Mouse (Mus musculus) lung, embryonic 15.5 days (tissue): Measurements from ENCODE around the gene Ofd1. TPM values are rescaled to one million over a fixed set of nuclear protein-coding genes. Genes with fewer than 3 reads are reported as not detected.
A peak's percentile ranks its signal among the peaks of the same experiment; 100 is the strongest.

Experiments
- ATAC-seq: fragments of 200-750 bp; cut with Nextera tagmentation; 2 replicates; pipeline ENCODE4 v1.8.0; 2017; ENCODE audit warnings: moderate number of reproducible peaks, borderline replicate concordance; ENCODE audit not compliant: low FRiP score, low TSS enrichment; ENCODE audit errors: extremely low read depth
- H3K27ac ChIP-seq: fragments of 300-500 bp; sonication (generic); 2 replicates; pipeline ENCODE4 v1.5.1; 2015; ENCODE audit warnings: moderate library complexity, mild to moderate bottlenecking, inconsistent platforms
- H3K27me3 ChIP-seq: fragments of 300-500 bp; sonication (generic); 2 replicates; pipeline ENCODE4 v1.6.1; 2015; ENCODE audit warnings: inconsistent platforms
- H3K36me3 ChIP-seq: fragments of 300-500 bp; sonication (generic); 2 replicates; pipeline ENCODE4 v1.6.1; 2015; ENCODE audit warnings: inconsistent platforms
- H3K4me1 ChIP-seq: fragments of 300-500 bp; sonication (generic); 2 replicates; pipeline ENCODE4 v1.6.1; 2015; ENCODE audit warnings: inconsistent platforms
- H3K4me2 ChIP-seq: fragments of 300-500 bp; sonication (generic); 2 replicates; pipeline ENCODE4 v1.6.1; 2015; ENCODE audit warnings: inconsistent platforms, mild to moderate bottlenecking, moderate library complexity
- H3K4me3 ChIP-seq: fragments of 300-500 bp; sonication (generic); 2 replicates; pipeline ENCODE4 v1.5.1; 2015; ENCODE audit warnings: mild to moderate bottlenecking, inconsistent platforms
- H3K9ac ChIP-seq: fragments of 300-500 bp; sonication (generic); 2 replicates; pipeline ENCODE4 v1.6.1; 2015; ENCODE audit warnings: inconsistent platforms
- H3K9me3 ChIP-seq: fragments of 300-500 bp; sonication (generic); 2 replicates; pipeline ENCODE4 v1.6.1; 2016; ENCODE audit warnings: inconsistent platforms
- WGBS: fragments of 180-500 bp; shearing (Covaris S2); methylation state at CpG from one replicate; pipeline ENCODE4 v1.1.7; 2015; 5-methylcytosine and 5-hydroxymethylcytosine counted together
- polyA plus RNA-seq: library from polyadenylated mRNA; unstranded; fragments of >200 nt; fragmentation: Nextera tagmentation; extraction: Ambion mirVana; gene quantifications from 2 replicates; pipeline ENCODE4 v1.2.1, GENCODE M21; 2015

Ofd1 gene
- polyA plus RNA-seq, 1 experiment from 2014 or later = 7.3 TPM

- no peaks in the 10 kb centered on the region for H3K4me1 ChIP-seq
- no peak overlapping the region for H3K9ac ChIP-seq
- no peaks in the 10 kb centered on the region for H3K27me3 ChIP-seq
- H3K36me3 ChIP-seq = 0 out of 2 replicates have a peak, but pooled peaks cover 4% of the 10 kb centered on the region
- WGBS = 85% methylated on average over 2 of the region's 2 CpGs
- H3K27ac ChIP-seq = no peak overlapping the region
- no peaks in the 10 kb centered on the region for H3K9me3 ChIP-seq
- no peak for ATAC-seq
- H3K4me3 ChIP-seq = no peak overlapping the region
- H3K4me2 ChIP-seq = no peak overlapping the region
Observed at GRCm38 (mm10) chrX:166434812-166435211, 5.7 kb downstream of the Ofd1 start.

GRCm38 (mm10) chrX:166416196-166416595, 24.3 kb downstream of the Ofd1 start:
- no peak for ATAC-seq
- H3K27me3 ChIP-seq = 0 out of 2 replicates have a peak, but pooled peaks cover 3% of the 10 kb centered on the region
- no peaks in the 10 kb centered on the region for H3K4me1 ChIP-seq
- no peak overlapping the region for H3K9ac ChIP-seq
- WGBS = 77% methylated on average over 6 of the region's 6 CpGs
- no peaks in the 10 kb centered on the region for H3K36me3 ChIP-seq
- no peaks in the 10 kb centered on the region for H3K9me3 ChIP-seq
- no peak overlapping the region for H3K27ac ChIP-seq
- no peak overlapping the region for H3K4me2 ChIP-seq
- H3K4me3 ChIP-seq = no peak overlapping the region

GRCm38 (mm10) chrX:166407865-166408264, 32.6 kb downstream of the Ofd1 start:
- Histone ChIP-seq H3K4me3 (no peak overlapping the region), H3K27ac (no peak overlapping the region), H3K9me3 (no peaks in the 10 kb centered on the region), H3K36me3 (no peaks in the 10 kb centered on the region), H3K27me3 (no peaks in the 10 kb centered on the region), H3K4me1 (no peaks in the 10 kb centered on the region), H3K4me2 (no peak overlapping the region), H3K9ac (no peak overlapping the region)
- no peak for ATAC-seq

GRCm38 (mm10) chrX:166393753-166394152, 46.8 kb downstream of the Ofd1 start:
- Histone ChIP-seq H3K4me1 (no peaks in the 10 kb centered on the region), H3K9me3 (no peaks in the 10 kb centered on the region), H3K4me2 (no peak overlapping the region), H3K4me3 (no peak overlapping the region), H3K9ac (no peak overlapping the region), H3K27ac (no peak overlapping the region), H3K27me3 (no peaks in the 10 kb centered on the region), H3K36me3 (0 out of 2 replicates have a peak, but pooled peaks cover 3% of the 10 kb centered on the region)
- WGBS = 89% methylated on average over 1 of the region's 1 CpGs
- no peak for ATAC-seq

- 78% methylated on average over 6 of the region's 6 CpGs for WGBS
- Histone ChIP-seq H3K27me3 (no peaks in the 10 kb centered on the region; the same call in 1 of the 2 replicates), H3K4me1 (no peaks in the 10 kb centered on the region), H3K27ac (no peak overlapping the region), H3K4me3 (no peak overlapping the region), H3K36me3 (0 out of 2 replicates have a peak, but pooled peaks cover 3% of the 10 kb centered on the region), H3K9me3 (no peaks in the 10 kb centered on the region), H3K9ac (no peak overlapping the region), H3K4me2 (no peak overlapping the region)
- no peak for ATAC-seq
Observed at GRCm38 (mm10) chrX:166386656-166387055, 53.8 kb downstream of the Ofd1 start.

GRCm38 (mm10) chrX:166384935-166385334, 55.6 kb downstream of the Ofd1 start:
- Histone ChIP-seq H3K4me1 (no peaks in the 10 kb centered on the region), H3K9ac (no peak overlapping the region), H3K4me2 (no peak overlapping the region), H3K9me3 (no peaks in the 10 kb centered on the region), H3K36me3 (no peaks in the 10 kb centered on the region), H3K27me3 (no peaks in the 10 kb centered on the region; the same call in 1 of the 2 replicates), H3K4me3 (no peak overlapping the region), H3K27ac (no peak overlapping the region)
- ATAC-seq = peak; percentile 75
- 42% methylated on average over 3 of the region's 3 CpGs for WGBS

- Histone ChIP-seq H3K27ac (no peak overlapping the region), H3K9ac (no peak overlapping the region), H3K9me3 (no peaks in the 10 kb centered on the region), H3K4me2 (no peak overlapping the region), H3K4me3 (no peak overlapping the region), H3K36me3 (no peaks in the 10 kb centered on the region), H3K27me3 (no peaks in the 10 kb centered on the region; the same call in 1 of the 2 replicates), H3K4me1 (no peaks in the 10 kb centered on the region)
- ATAC-seq = no peak
- WGBS = 72% methylated on average over 2 of the region's 2 CpGs
Observed at GRCm38 (mm10) chrX:166383606-166384005, 56.9 kb downstream of the Ofd1 start.

- H3K4me2 ChIP-seq = no peak overlapping the region
- H3K4me1 ChIP-seq = no peaks in the 10 kb centered on the region
- no peak overlapping the region for H3K27ac ChIP-seq
- no peak for ATAC-seq
- no peaks in the 10 kb centered on the region for H3K27me3 ChIP-seq
- H3K4me3 ChIP-seq = no peak overlapping the region
- no peaks in the 10 kb centered on the region for H3K36me3 ChIP-seq
- WGBS = 83% methylated on average over 5 of the region's 5 CpGs
- no peak overlapping the region for H3K9ac ChIP-seq
- H3K9me3 ChIP-seq = no peaks in the 10 kb centered on the region
Observed at GRCm38 (mm10) chrX:166378652-166379051, 61.9 kb downstream of the Ofd1 start.

- H3K27me3 ChIP-seq = no peaks in the 10 kb centered on the region
- no peaks in the 10 kb centered on the region for H3K9me3 ChIP-seq
- H3K4me2 ChIP-seq = no peak overlapping the region
- no peak overlapping the region for H3K4me3 ChIP-seq
- no peak for ATAC-seq
- H3K36me3 ChIP-seq = no peaks in the 10 kb centered on the region
- no peak overlapping the region for H3K9ac ChIP-seq
- H3K27ac ChIP-seq = no peak overlapping the region
- H3K4me1 ChIP-seq = no peaks in the 10 kb centered on the region
- WGBS = 79% methylated on average over 9 of the region's 9 CpGs
Observed at GRCm38 (mm10) chrX:166376681-166377328, 63.7 kb downstream of the Ofd1 start.

- 79% methylated on average over 8 of the region's 8 CpGs for WGBS
- no peak overlapping the region for H3K4me2 ChIP-seq
Observed at GRCm38 (mm10) chrX:166365458-166366213, 74.9 kb downstream of the Ofd1 start.

GRCm38 (mm10) chrX:166360455-166360854, 80.0 kb downstream of the Ofd1 start:
- H3K4me1 ChIP-seq = no peaks in the 10 kb centered on the region
- 75% methylated on average over 4 of the region's 4 CpGs for WGBS
- no peak overlapping the region for H3K4me2 ChIP-seq
- no peaks in the 10 kb centered on the region; the same call in 1 of the 2 replicates for H3K27me3 ChIP-seq
- ATAC-seq = no peak
- no peak overlapping the region for H3K4me3 ChIP-seq
- no peak overlapping the region for H3K27ac ChIP-seq
- no peaks in the 10 kb centered on the region for H3K36me3 ChIP-seq
- H3K9ac ChIP-seq = no peak overlapping the region
- H3K9me3 ChIP-seq = no peaks in the 10 kb centered on the region

More at GRCm38 (mm10) chrX:166365458-166366213, 74.9 kb downstream of the Ofd1 start:
- H3K4me3 ChIP-seq = no peak overlapping the region
- H3K27ac ChIP-seq = no peak overlapping the region
- no peak overlapping the region for H3K9ac ChIP-seq
- no peak for ATAC-seq
- H3K36me3 ChIP-seq = no peaks in the 10 kb centered on the region
- no peaks in the 10 kb centered on the region for H3K9me3 ChIP-seq
- no peaks in the 10 kb centered on the region for H3K4me1 ChIP-seq
- H3K27me3 ChIP-seq = no peaks in the 10 kb centered on the region

- Histone ChIP-seq H3K4me2 (no peak overlapping the region), H3K9ac (no peak overlapping the region), H3K4me1 (no peaks in the 10 kb centered on the region), H3K9me3 (no peaks in the 10 kb centered on the region), H3K4me3 (no peak overlapping the region), H3K27ac (no peak overlapping the region), H3K36me3 (no peaks in the 10 kb centered on the region), H3K27me3 (no peaks in the 10 kb centered on the region; the same call in 1 of the 2 replicates)
- no peak for ATAC-seq
- 82% methylated on average over 2 of the region's 2 CpGs for WGBS
Observed at GRCm38 (mm10) chrX:166359927-166360440, 80.5 kb downstream of the Ofd1 start.
